Mouse (Mus musculus): ENCODE results near the gene Baat.

- TF ChIP-seq CTCF (conservative IDR thresholded peaks at IDR 0.05; ENCODE audit: low read length) (no peak; the same call in none of the 2 replicates), NANOG (IDR thresholded peaks at IDR 0.05; ENCODE audit: borderline replicate concordance, low read length) (no peak), POU5F1 (IDR thresholded peaks at IDR 0.05; ENCODE audit: borderline replicate concordance, low read length) (no peak)
These were observed 13.1 kb upstream of the Baat start for GRCm38 (mm10) chr4:49519476-49519875.

Data from E14TG2a.4 (cell line).